Mouse (Mus musculus): ENCODE data around the gene Tmem266. TPM values are rescaled to one million over a fixed set of nuclear protein-coding genes. Genes with fewer than 3 reads are reported as not detected.

Tmem266 gene
- 1.2 and 1.5 TPM in 2 replicates for polyA plus RNA-seq (2012; rRNA removed)

GRCm38 (mm10) chr9:55326515-55327233 lies at the start of gene Tmem266, which contains the start of gene Nrg4:
TSS of gene Tmem266 (plus strand) at chr9:55326913.
TSS of gene Nrg4 (minus strand) at chr9:55326844.

Other genes starting within 250 kb of the Tmem266 start
- gene Ube2q2, start 178.1 kb upstream of the Tmem266 start, polyA plus RNA-seq (2012; rRNA removed) = 22.1 and 25.8 TPM in 2 replicates
- 40.3 and 44.9 TPM in 2 replicates for gene Fbxo22, start 118.0 kb upstream of the Tmem266 start, polyA plus RNA-seq (2012; rRNA removed)
- gene Nrg4, start 69 bp upstream of the Tmem266 start, polyA plus RNA-seq (2012; rRNA removed) = 0.36 and 0.58 TPM in 2 replicates
- gene Etfa, start 185.3 kb downstream of the Tmem266 start, polyA plus RNA-seq (2012; rRNA removed) = 68.0 and 76.9 TPM in 2 replicates
- gene Isl2, start 211.8 kb downstream of the Tmem266 start, polyA plus RNA-seq (2012; rRNA removed) = 15.2 and 18.0 TPM in 2 replicates